Mouse (Mus musculus) ES-E14 (cell line): Measurements from ENCODE around the gene Cnbd2. TPM values are rescaled to one million over a fixed set of nuclear protein-coding genes. Genes with fewer than 3 reads are reported as not detected.

ENCODE experiments used
- DNase-seq: peaks from one replicate; pipeline ENCODE4 v3.0.0-alpha.2; 2013; ENCODE audit warnings: low read depth, low spot score
- H3K27ac ChIP-seq: 2 replicates; pipeline ENCODE4 v1.5.1; 2012; ENCODE audit warnings: low read depth, mild to moderate bottlenecking, low read length, moderate library complexity, mixed read lengths; ENCODE audit not compliant: poor library complexity, insufficient read depth, severe bottlenecking
- H3K36me3 ChIP-seq: 2 replicates; pipeline ENCODE4 v1.6.1; 2012; ENCODE audit warnings: mild to moderate bottlenecking, low read length, moderate library complexity, mixed read lengths; ENCODE audit not compliant: control insufficient read depth, poor library complexity, insufficient read depth, severe bottlenecking
- H3K4me1 ChIP-seq, 2 experiments: fragments of 150-350 bp in 1 of 2; sonication (generic) in 1 of 2; 2 replicates each; pipeline ENCODE4 v1.6.1; 2012; ENCODE audit warnings: low read length in 2 of 2, mild to moderate bottlenecking in 1 of 2, mixed read lengths in 1 of 2; ENCODE audit not compliant: control insufficient read depth in 2 of 2, insufficient read depth in 2 of 2, poor library complexity in 1 of 2
- H3K4me3 ChIP-seq, 2 experiments: fragments of 150-350 bp in 1 of 2; sonication (generic) in 1 of 2; 2 replicates each; pipeline ENCODE4 v1.5.1; 2012; ENCODE audit warnings: low read length in 2 of 2, low read depth in 1 of 2, mild to moderate bottlenecking in 1 of 2, mixed read lengths in 1 of 2; ENCODE audit not compliant: insufficient read depth in 1 of 2, poor library complexity in 1 of 2, severe bottlenecking in 1 of 2
- H3K9ac ChIP-seq: 2 replicates; pipeline ENCODE4 v1.6.1; 2012; ENCODE audit warnings: low read depth, mild to moderate bottlenecking, low read length, mixed read lengths; ENCODE audit not compliant: poor library complexity, insufficient read depth, severe bottlenecking
- H3K9me3 ChIP-seq: fragments of 150-350 bp; sonication (generic); 2 replicates; pipeline ENCODE4 v1.6.1; 2012; ENCODE audit warnings: low read depth, mild to moderate bottlenecking, low read length; ENCODE audit not compliant: control insufficient read depth, insufficient read depth
- CHD2 ChIP-seq: IDR thresholded peaks from 2 replicates; pipeline ENCODE4 v1.6.1; 2014; ENCODE audit warnings: mild to moderate bottlenecking, low read depth, low read length, inconsistent platforms
- HCFC1 ChIP-seq: IDR thresholded peaks from 2 replicates; pipeline ENCODE4 v1.6.1; 2012; ENCODE audit warnings: low read length, inconsistent platforms, borderline replicate concordance; ENCODE audit not compliant: insufficient read depth
- MAFK ChIP-seq: IDR thresholded peaks from 2 replicates; pipeline ENCODE4 v1.6.1; 2014; ENCODE audit warnings: mild to moderate bottlenecking, low read depth, low read length, inconsistent platforms; ENCODE audit not compliant: insufficient read depth
- ZC3H11A ChIP-seq: IDR thresholded peaks from 2 replicates; pipeline ENCODE4 v1.6.1; 2012; ENCODE audit warnings: low read depth, mild to moderate bottlenecking, inconsistent platforms, low read length, borderline replicate concordance
- ZNF384 ChIP-seq: IDR thresholded peaks from 2 replicates; pipeline ENCODE4 v1.6.1; 2012; ENCODE audit warnings: low read depth, low read length, inconsistent platforms
- in situ Hi-C, 2 experiments: fragments of 600-800 bp; cut with MboI; formaldehyde crosslinking; loops; one replicate each; pipeline ENCODE4 v1.15.1; 2025; ENCODE audit warnings: low sequenced_read_pairs in 2 of 2, inconsistent platforms in 1 of 2; ENCODE audit not compliant: unreplicated experiment in 2 of 2
- total RNA-seq: library from RNA; depleted of rRNA; stranded (reverse); fragments of 300-350 nt; gene quantifications from 2 replicates; pipeline ENCODE4 v1.2.3, GENCODE M21; 2012

The Cnbd2 gene
- total RNA-seq, 1 experiment: 1.6 TPM

GRCm38 (mm10) chr2:156352413-156353165 lies 40.5 kb downstream of the Cnbd2 start:
- Histone ChIP-seq H3K4me1 (no peaks in the 10 kb centered on the region), H3K36me3 (no peaks in the 10 kb centered on the region), H3K4me3 (no peak overlapping the region), H3K9ac (no peak overlapping the region), H3K27ac (no peak overlapping the region), H3K9me3 (no peaks in the 10 kb centered on the region)
- in situ Hi-C loops: no loop called here
- no peak for TF ChIP-seq ZNF384
- no peak for TF ChIP-seq ZC3H11A
- no peak for TF ChIP-seq MAFK
- TF ChIP-seq HCFC1: no peak
- no peak for TF ChIP-seq CHD2
- DNase-seq: no peak

GRCm38 (mm10) chr2:156353265-156353692 lies 41.2 kb downstream of the Cnbd2 start:
- no peaks in the 10 kb centered on the region for H3K36me3 ChIP-seq
- H3K4me1 ChIP-seq: no peaks in the 10 kb centered on the region
- no peaks in the 10 kb centered on the region for H3K9me3 ChIP-seq
- TF ChIP-seq HCFC1: no peak
- H3K4me3 ChIP-seq: no peak overlapping the region
- in situ Hi-C loops: no loop called here
- H3K27ac ChIP-seq: no peak overlapping the region
- no peak for DNase-seq
- H3K9ac ChIP-seq: no peak overlapping the region

GRCm38 (mm10) chr2:156356031-156356430 lies 43.9 kb downstream of the Cnbd2 start:
- H3K4me3 ChIP-seq: no peak overlapping the region
- no peaks in the 10 kb centered on the region for H3K9me3 ChIP-seq
- DNase-seq: no peak
- no peaks in the 10 kb centered on the region for H3K4me1 ChIP-seq
- no peak overlapping the region for H3K9ac ChIP-seq
- TF ChIP-seq HCFC1: no peak
- TF ChIP-seq MAFK: no peak
- TF ChIP-seq ZC3H11A: no peak
- TF ChIP-seq CHD2: no peak
- no peak for TF ChIP-seq ZNF384
- in situ Hi-C loops: no loop called here
- H3K36me3 ChIP-seq: no peaks in the 10 kb centered on the region
- no peak overlapping the region for H3K27ac ChIP-seq

- H3K36me3 ChIP-seq: no peaks in the 10 kb centered on the region
- in situ Hi-C loops: no loop called here
- no peak overlapping the region for H3K9ac ChIP-seq
- H3K27ac ChIP-seq: no peak overlapping the region
- H3K4me1 ChIP-seq: no peaks in the 10 kb centered on the region
- TF ChIP-seq MAFK: no peak
- TF ChIP-seq ZC3H11A: no peak
- TF ChIP-seq ZNF384: no peak
- no peak for TF ChIP-seq HCFC1
- TF ChIP-seq CHD2: no peak
- no peak for DNase-seq
- H3K4me3 ChIP-seq: no peak overlapping the region
- no peaks in the 10 kb centered on the region for H3K9me3 ChIP-seq
These were observed 56.4 kb downstream of the Cnbd2 start for GRCm38 (mm10) chr2:156368465-156368864.

- Histone ChIP-seq H3K9me3 (no peaks in the 10 kb centered on the region), H3K36me3 (no peaks in the 10 kb centered on the region), H3K27ac (no peak overlapping the region), H3K4me3 (no peak overlapping the region), H3K9ac (no peak overlapping the region), H3K4me1 (no peaks in the 10 kb centered on the region)
- in situ Hi-C loops: no loop called here
- TF ChIP-seq CHD2: no peak
- no peak for TF ChIP-seq ZNF384
- TF ChIP-seq HCFC1: no peak
- TF ChIP-seq ZC3H11A: no peak
- no peak for TF ChIP-seq MAFK
- DNase-seq: no peak
These were observed 58.8 kb downstream of the Cnbd2 start for GRCm38 (mm10) chr2:156370896-156371295.
